Comparison of ENCODE assay signal across 21 mouse cellular contexts in the genomic region with DNA sequence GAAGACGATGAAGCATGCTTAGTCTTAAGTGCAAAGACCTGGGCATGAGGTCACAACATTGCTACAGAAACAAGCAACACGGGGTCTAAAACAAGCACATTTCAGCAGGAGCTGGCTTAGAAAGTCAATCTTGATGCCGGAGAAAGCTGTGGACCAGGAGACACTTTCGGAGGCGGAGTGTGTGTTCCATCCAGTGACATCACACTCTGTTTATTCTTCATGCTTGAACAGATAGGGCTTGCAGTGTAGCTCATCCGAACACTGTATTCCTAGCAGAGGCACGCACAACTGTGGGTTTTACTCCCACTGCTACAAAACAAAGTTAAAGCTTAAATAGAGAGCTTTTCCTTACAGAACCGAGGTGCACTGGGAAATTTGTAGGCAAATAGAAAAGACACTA.
DNase-seq lines count a peak whose midpoint lies in the region; ATAC-seq and TF ChIP-seq lines count a peak whose summit lies in the region.
"Had no signal": no experiment of that assay in that cellular context is flagged by ENCODE, and none has a peak within 500 bp of the region (broad histone marks: within the 10 kb centered on the region; RNA-seq: fewer than 3 reads in every experiment).

No protein-coding gene starts in this region.

- no peaks in the 10 kb centered on the region for H3K36me3 ChIP-seq in kidney, adult 2 months (ENCODE audit: control insufficient read depth, insufficient read depth, low read length)
- H3K36me3 ChIP-seq: heart, embryonic 13.5 days; limb, embryonic 12.5 days; liver, embryonic 13.5 days; lung, embryonic 15.5 days; neural tube, embryonic 12.5 days had no signal

- H3K27me3 ChIP-seq in kidney, adult 2 months (replicated peaks; ENCODE audit: control insufficient read depth, insufficient read depth, low read length), result no peaks in the 10 kb centered on the region
- H3K27me3 ChIP-seq: heart, embryonic 13.5 days; limb, embryonic 12.5 days; liver, embryonic 13.5 days; lung, embryonic 15.5 days; neural tube, embryonic 12.5 days had no signal

- no peak overlapping the region for H3K27ac ChIP-seq in kidney, adult 2 months (ENCODE audit: insufficient read depth, low read depth, low read length)
- H3K27ac ChIP-seq: gastrocnemius, adult 2 months; heart, embryonic 13.5 days; limb, embryonic 12.5 days; liver, embryonic 13.5 days; lung, embryonic 15.5 days; neural tube, embryonic 12.5 days had no signal

- 70% methylated on average over 8 of the region's 8 CpGs for WGBS in kidney, adult 2 months

- no peak for TF ChIP-seq POLR2A in kidney, adult 2 months (IDR thresholded peaks at IDR 0.05; ENCODE audit: low read depth, low read length)

- no peak for DNase-seq in frontal cortex, postnatal 14 days (ENCODE audit: low spot score in 2 of 2)
- peak; percentile 22 to 37 for DNase-seq in left cerebral cortex, adult 18-20 months (ENCODE audit: low spot score in 2 of 2)
- no peak for DNase-seq in left cerebral cortex, adult 11 months (ENCODE audit: low spot score)
- DNase-seq in brain, adult 2 months (ENCODE audit: low read depth, low spot score), result peak; percentile 78
- peak; percentile 28 to 41 for DNase-seq in layer of hippocampus, postnatal 36 days
- no peak for DNase-seq in kidney, adult 2 months
- DNase-seq in urinary bladder, postnatal 10 days (ENCODE audit: low spot score), result no peak
- DNase-seq: adrenal gland, postnatal 14 days; cerebellum, adult 18-20 months; cerebellum, postnatal 36 days; gastrocnemius, adult 2 months; heart, postnatal 4 days; kidney, postnatal 4 days; liver, embryonic 13.5 days had no signal

- ATAC-seq in frontal cortex, adult (ENCODE audit: low TSS enrichment), result peak; percentile 98
- ATAC-seq: inflammation-experienced regulatory T-cells, adult 6 months had no signal

- H3K4me1 ChIP-seq in kidney, adult 2 months (ENCODE audit: control insufficient read depth, insufficient read depth, low read length), result no peaks in the 10 kb centered on the region
- H3K4me1 ChIP-seq: heart, embryonic 13.5 days; limb, embryonic 12.5 days; liver, embryonic 13.5 days; lung, embryonic 15.5 days; neural tube, embryonic 12.5 days had no signal

- no peak overlapping the region for H3K4me3 ChIP-seq in kidney, adult 2 months (ENCODE audit: insufficient read depth, low read depth, low read length)
- H3K4me3 ChIP-seq: erythroblast, embryonic 14.5 days; gastrocnemius, adult 2 months; heart, embryonic 13.5 days; limb, embryonic 12.5 days; liver, embryonic 13.5 days; lung, embryonic 15.5 days; neural tube, embryonic 12.5 days had no signal

- TF ChIP-seq CTCF in kidney, adult 2 months (conservative IDR thresholded peaks at IDR 0.05; ENCODE audit: insufficient read depth, insufficient read length, low read depth, low read length), result no peak

Comparison
In these comparisons a context has a peak if more than half of its experiments do, and no peak if none do; other contexts are left out.
1. DNase-seq: peak in left cerebral cortex, adult 18-20 months (2 of 2), brain, adult 2 months (single experiment) and layer of hippocampus, postnatal 36 days (2 of 2); none in frontal cortex, postnatal 14 days (0 of 2), left cerebral cortex, adult 11 months (single experiment), kidney, adult 2 months (single experiment) and urinary bladder, postnatal 10 days (single experiment).